Mouse (Mus musculus) CH12F3 (cell line): ENCODE data around the gene Rxfp3.
"Not testable (repeated sequence)": the region's sequence is repeated elsewhere in the genome, so short reads cannot be mapped to it uniquely, and the experiment has no call there.

ENCODE experiments used
- in situ Hi-C: fragments of 300-500 bp; cut with MboI; formaldehyde crosslinking; loops from 2 replicates; pipeline ENCODE4 v1.14.3; 2020; ENCODE audit warnings: low sequenced_read_pairs

Rxfp3 gene

DNA sequence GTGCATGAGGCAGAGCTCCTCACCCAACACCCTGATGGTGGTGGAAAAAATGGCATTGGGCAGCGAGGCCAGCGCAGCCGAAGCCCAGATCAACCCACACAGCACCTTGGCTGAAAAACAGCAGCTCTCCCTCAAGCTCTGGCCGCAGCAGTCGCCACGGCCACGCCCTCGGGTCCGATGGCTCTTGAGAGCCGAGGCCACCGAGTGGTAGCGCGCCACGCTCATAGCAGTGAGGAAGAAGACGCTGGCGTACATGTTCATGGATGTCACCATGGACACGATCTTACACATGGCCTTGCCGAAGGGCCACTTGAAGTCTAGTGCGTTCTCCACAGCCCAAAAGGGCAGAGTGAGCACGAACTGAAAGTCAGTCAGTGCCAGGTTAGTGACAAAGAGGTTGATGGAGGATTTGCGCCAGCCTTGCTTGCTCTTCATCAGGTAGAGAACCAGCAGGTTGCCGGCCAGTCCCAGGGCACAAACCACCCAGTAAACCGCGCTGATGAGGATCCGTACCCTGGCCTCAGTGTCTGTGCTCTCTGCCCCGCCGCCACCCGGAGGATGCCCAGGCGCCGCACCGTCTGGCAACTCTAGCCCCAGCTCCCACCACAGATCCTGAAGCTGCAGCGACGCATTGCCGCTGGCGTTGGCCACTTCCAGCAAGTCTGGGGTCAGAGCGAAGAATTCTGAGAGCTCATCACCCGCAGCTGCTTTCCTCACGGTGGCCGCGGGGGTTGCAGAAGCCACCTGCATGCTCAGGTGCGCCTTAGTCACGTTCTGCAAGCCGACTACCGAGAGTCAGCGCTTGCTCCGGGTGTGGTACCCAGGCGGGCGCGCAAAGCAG lies 1.0 kb downstream of the Rxfp3 start:
- in situ Hi-C loops, result loop anchor here (5.0 to 10.0 kb wide), 2 partner anchors 278 to 341 kb away; no protein-coding TSS in a partner anchor

DNA sequence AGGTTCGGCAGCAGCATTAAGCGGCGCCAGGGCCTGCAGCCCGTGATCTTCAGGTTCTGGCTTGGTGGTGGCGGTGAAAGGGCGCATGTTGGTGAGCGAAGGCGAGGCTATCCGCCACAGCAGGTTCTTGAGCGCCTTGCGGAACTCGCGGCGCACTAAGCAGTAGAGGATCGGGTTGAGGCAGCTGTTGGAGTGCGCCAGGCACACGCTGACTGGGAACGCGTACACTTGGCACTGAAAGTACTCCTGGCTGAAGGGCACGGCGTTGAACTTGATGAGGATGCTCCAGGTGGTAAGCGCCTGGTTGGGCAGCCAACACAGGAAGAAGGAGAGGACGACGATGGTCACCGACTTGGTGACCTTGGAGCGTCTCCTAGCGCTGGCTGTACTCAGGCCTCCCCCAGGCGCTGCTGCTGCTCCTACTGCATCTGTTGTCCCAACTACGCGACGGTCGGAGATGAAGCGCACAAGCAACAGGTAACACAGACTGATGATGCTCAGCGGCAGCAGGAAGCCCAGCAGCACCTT lies 1.8 kb downstream of the Rxfp3 start:
- in situ Hi-C loops, result loop anchor here (5.0 to 10.0 kb wide), 2 partner anchors 279 to 341 kb away; no protein-coding TSS in a partner anchor

- in situ Hi-C loops, result loop anchor here (10.0 kb wide), 1 partner anchor 285 kb away; no protein-coding TSS in a partner anchor
Measured at GRCm38 (mm10) chr15:11030188-11030587, 7.6 kb downstream of the Rxfp3 start.

GRCm38 (mm10) chr15:11026801-11027561 lies 10.8 kb downstream of the Rxfp3 start:
- in situ Hi-C loops, result no loop called here

GRCm38 (mm10) chr15:11014931-11015330 lies 22.9 kb downstream of the Rxfp3 start:
- in situ Hi-C loops, result no loop called here

DNA sequence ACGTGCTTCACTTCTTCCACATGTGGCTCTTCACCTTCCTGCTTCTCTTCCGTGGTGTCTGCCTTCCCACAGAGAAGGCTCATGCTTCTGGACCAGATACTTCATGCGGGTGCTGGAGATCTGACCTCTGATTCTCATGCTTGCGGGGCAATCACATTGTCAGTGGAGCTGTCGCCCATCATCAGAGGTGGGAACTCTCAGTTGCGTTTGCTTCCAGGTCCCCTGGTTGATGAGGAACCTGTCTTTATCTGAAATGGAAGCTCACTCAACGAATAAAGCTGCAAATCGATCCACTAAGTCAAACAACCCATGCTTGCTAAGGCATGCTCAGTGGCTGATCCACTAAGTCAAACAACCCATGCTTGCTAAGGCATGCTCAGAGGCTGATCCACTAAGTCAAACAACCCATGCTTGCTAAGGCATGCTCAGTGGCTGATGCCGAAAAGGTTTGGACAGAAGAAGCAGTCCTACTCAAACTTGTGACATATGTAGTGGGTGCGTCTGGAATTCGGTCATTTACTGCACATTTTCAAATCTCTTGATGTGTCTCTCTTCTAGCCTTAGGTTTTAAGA lies 26.7 kb downstream of the Rxfp3 start:
- in situ Hi-C loops, result no loop called here

DNA sequence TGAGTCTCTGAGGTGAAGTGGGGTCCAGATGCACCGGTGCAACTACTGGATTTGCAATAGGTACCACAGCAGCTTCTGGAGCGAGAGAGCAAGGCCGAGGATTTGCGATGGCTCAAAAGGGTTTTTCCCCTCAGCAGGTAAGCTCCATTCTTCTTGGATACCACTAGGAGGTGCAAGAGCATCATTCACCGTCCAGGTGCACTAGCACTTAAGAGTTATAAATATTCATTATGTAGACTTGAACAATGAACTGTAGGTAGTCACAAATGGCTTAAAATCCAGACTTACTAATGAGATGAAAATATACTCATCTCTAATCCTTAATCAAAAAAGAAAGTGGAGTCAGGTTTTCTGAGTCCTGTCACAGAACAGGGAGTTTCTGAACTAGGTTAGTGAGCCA lies 29.0 kb downstream of the Rxfp3 start:
- in situ Hi-C loops, result no loop called here

DNA sequence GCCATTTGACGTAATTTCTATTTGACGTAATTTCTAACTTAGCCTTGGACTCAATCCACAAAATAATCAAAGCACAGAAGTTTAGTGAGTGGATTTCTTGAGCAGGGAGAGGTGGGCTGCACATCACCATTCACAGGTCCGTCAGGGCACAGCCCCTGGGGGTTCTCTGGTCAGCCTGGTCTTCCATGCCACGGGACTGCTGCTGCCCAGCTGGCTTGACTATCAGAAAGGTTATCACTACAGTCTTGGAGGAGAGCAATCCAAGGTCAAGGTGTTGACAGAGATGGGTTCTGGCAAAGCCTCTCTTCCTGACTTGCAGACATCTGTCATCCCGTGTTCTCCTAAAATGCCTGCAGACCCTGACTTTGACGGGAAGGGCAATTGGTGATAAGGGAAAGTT lies 33.1 kb downstream of the Rxfp3 start:
- in situ Hi-C loops, result no loop called here

DNA sequence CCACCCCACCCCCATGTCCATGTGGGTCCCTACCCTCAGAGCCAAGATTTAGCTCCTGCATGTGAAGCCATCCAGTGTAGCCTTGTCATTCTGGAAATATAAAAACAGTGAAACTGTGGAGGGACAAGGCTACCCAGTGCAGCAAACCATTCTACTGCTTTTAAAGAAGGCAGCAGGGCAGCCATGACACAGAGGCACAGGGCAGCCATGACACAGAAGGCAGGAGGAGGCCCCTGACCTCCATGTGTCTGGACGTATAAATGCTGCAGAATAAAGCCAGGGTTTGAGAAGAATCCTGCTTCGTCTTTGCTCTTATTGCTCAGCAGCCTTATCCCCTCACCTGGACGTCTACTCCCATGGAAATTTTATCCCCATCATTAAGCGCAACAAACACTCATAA lies 34.0 kb downstream of the Rxfp3 start:
- in situ Hi-C loops, result no loop called here

GRCm38 (mm10) chr15:11000421-11000820 lies 37.4 kb downstream of the Rxfp3 start, which contains the start of gene Slc45a2:
TSS of gene Slc45a2 (plus strand) at chr15:11000721.
- in situ Hi-C loops, result no loop called here

- in situ Hi-C loops, result no loop called here
Measured at GRCm38 (mm10) chr15:10999832-11000231, 38.0 kb downstream of the Rxfp3 start.

DNA sequence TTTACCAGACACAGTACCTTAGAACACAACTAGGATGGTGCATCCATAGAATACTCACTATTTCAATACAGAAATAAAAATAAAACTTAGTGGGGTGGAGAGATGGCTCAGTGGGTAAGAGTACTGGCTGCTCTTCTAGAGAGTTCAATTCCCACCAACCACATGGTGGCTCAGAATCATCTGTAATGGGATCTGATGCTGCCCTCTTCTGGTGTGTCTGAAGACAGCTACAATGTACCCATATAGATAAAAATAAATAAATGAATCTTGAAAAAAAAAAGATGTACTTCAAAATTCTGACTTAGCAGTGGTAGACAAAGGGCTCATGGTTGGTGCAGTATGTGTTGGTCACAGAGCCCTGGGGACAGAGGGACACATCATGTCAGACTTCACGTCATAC lies 46.2 kb downstream of the Rxfp3 start:
- in situ Hi-C loops, result no loop called here

- in situ Hi-C loops, result no loop called here
Measured at GRCm38 (mm10) chr15:10990411-10990810, 47.4 kb downstream of the Rxfp3 start.

DNA sequence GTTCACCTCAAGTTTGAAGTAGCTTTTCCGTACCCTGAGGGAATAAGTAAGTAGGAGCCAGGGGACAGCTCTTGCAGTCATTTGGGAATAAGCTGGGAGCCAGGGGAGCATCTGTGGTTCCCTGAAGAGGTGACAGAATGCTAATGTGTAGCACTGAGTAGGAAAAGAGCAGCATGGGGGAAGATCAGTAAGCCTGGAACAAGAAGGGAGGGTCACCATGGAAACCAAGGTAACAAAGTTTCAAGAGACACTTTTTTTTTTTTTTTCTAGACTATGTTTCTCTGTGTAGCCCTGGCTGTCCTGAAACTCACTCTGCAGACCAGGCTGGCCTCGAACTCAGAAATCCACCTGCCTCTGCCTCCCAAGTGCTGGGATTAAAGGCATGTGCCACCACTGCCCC lies 51.3 kb downstream of the Rxfp3 start:
- in situ Hi-C loops, result not testable (repeated sequence)

GRCm38 (mm10) chr15:10985756-10986155 lies 52.0 kb downstream of the Rxfp3 start:
- in situ Hi-C loops, result no loop called here
